Mouse (Mus musculus) hindbrain, embryonic 13.5 days (tissue): ENCODE results near the gene Med1. TPM values are rescaled to one million over a fixed set of nuclear protein-coding genes. Genes with fewer than 3 reads are reported as not detected.
"Not testable (repeated sequence)": the region's sequence is repeated elsewhere in the genome, so short reads cannot be mapped to it uniquely, and the experiment has no call there.

Source experiments
- ATAC-seq: fragments of 200-750 bp; cut with Nextera tagmentation; 2 replicates; pipeline ENCODE4 v1.8.0; 2017; ENCODE audit warnings: moderate TSS enrichment; ENCODE audit not compliant: low FRiP score
- H3K27ac ChIP-seq: fragments of 300-500 bp; sonication (generic); 2 replicates; pipeline ENCODE4 v1.5.1; 2015; ENCODE audit warnings: inconsistent platforms, mild to moderate bottlenecking, moderate library complexity
- H3K27me3 ChIP-seq: fragments of 300-500 bp; sonication (generic); 2 replicates; pipeline ENCODE4 v1.6.1; 2015; ENCODE audit warnings: mild to moderate bottlenecking, inconsistent platforms
- H3K36me3 ChIP-seq: fragments of 300-500 bp; sonication (generic); 2 replicates; pipeline ENCODE4 v1.6.1; 2015; ENCODE audit warnings: mild to moderate bottlenecking, inconsistent platforms
- H3K4me1 ChIP-seq: fragments of 300-500 bp; sonication (generic); replicated peaks from 2 replicates; pipeline ENCODE4 v1.6.1; 2015; ENCODE audit warnings: inconsistent platforms
- H3K4me2 ChIP-seq: fragments of 300-500 bp; sonication (generic); 2 replicates; pipeline ENCODE4 v1.6.1; 2015; ENCODE audit warnings: inconsistent platforms, mild to moderate bottlenecking, moderate library complexity
- H3K4me3 ChIP-seq: fragments of 300-500 bp; sonication (generic); 2 replicates; pipeline ENCODE4 v1.5.1; 2015; ENCODE audit warnings: mild to moderate bottlenecking, inconsistent platforms
- H3K9ac ChIP-seq: fragments of 300-500 bp; sonication (generic); 2 replicates; pipeline ENCODE4 v1.6.1; 2015; ENCODE audit warnings: mild to moderate bottlenecking, inconsistent platforms
- H3K9me3 ChIP-seq: fragments of 300-500 bp; sonication (generic); 2 replicates; pipeline ENCODE4 v1.6.1; 2016; ENCODE audit warnings: inconsistent platforms
- WGBS: fragments of 180-500 bp; shearing (Covaris S2); methylation state at CpG from one replicate; pipeline ENCODE4 v1.1.7; 2015; 5-methylcytosine and 5-hydroxymethylcytosine counted together
- polyA plus RNA-seq: library from polyadenylated mRNA; unstranded; fragments of >200 nt; fragmentation: Nextera tagmentation; extraction: Ambion mirVana; gene quantifications from 2 replicates; pipeline ENCODE4 v1.2.1, GENCODE M21; 2015

Med1 gene
- polyA plus RNA-seq, result 67.0 and 67.4 TPM in 2 replicates

GRCm38 (mm10) chr11:98192901-98193805 is at the start of gene Med1:
Gene Med1, minus strand, starts transcription at chr11:98193293.
- Histone ChIP-seq H3K9ac (peak within 1 kb of the TSS; percentile 91), H3K9me3 (no peaks in the 10 kb centered on the region), H3K36me3 (peaks cover 21% of the 10 kb centered on the region), H3K4me2 (peak within 1 kb of the TSS; percentile 82), H3K27ac (peak within 1 kb of the TSS; percentile 95), H3K4me3 (peak within 1 kb of the TSS; percentile 70), H3K27me3 (no peaks in the 10 kb centered on the region), H3K4me1 (peaks cover 23% of the 10 kb centered on the region)
- under 1% methylated on average over 50 of the region's 53 CpGs for WGBS
- peak; percentile 97 for ATAC-seq

GRCm38 (mm10) chr11:98238995-98239394 is 45.9 kb upstream of the Med1 start:
- Histone ChIP-seq H3K4me1 (no peaks in the 10 kb centered on the region), H3K4me2 (no peak overlapping the region), H3K27ac (no peak overlapping the region), H3K9ac (no peak overlapping the region), H3K27me3 (no peaks in the 10 kb centered on the region), H3K9me3 (no peaks in the 10 kb centered on the region), H3K36me3 (peaks cover 69% of the 10 kb centered on the region), H3K4me3 (no peak overlapping the region)
- ATAC-seq, result no peak
- 93% methylated on average over 3 of the region's 3 CpGs for WGBS

- Histone ChIP-seq H3K36me3 (peaks cover 66% of the 10 kb centered on the region), H3K4me2 (no peak overlapping the region), H3K27ac (no peak overlapping the region), H3K4me3 (no peak overlapping the region), H3K9me3 (no peaks in the 10 kb centered on the region), H3K4me1 (no peaks in the 10 kb centered on the region), H3K27me3 (no peaks in the 10 kb centered on the region), H3K9ac (no peak overlapping the region)
- 82% methylated on average over 2 of the region's 3 CpGs for WGBS
- ATAC-seq, result no peak
Measured at GRCm38 (mm10) chr11:98238416-98238815, 45.3 kb upstream of the Med1 start.

- H3K4me3 ChIP-seq, result no peak overlapping the region
- ATAC-seq, result no peak
- no peak overlapping the region for H3K4me2 ChIP-seq
- H3K4me1 ChIP-seq, result no peaks in the 10 kb centered on the region
- H3K9ac ChIP-seq, result no peak overlapping the region
- H3K27me3 ChIP-seq, result no peaks in the 10 kb centered on the region
- 100% methylated on average over 1 of the region's 1 CpGs for WGBS
- H3K27ac ChIP-seq, result no peak overlapping the region
- H3K36me3 ChIP-seq, result peaks cover 67% of the 10 kb centered on the region
- H3K9me3 ChIP-seq, result no peaks in the 10 kb centered on the region
Measured at GRCm38 (mm10) chr11:98226349-98226748, 33.3 kb upstream of the Med1 start.

GRCm38 (mm10) chr11:98213311-98213710 is 20.2 kb upstream of the Med1 start:
- H3K27me3 ChIP-seq, result no peaks in the 10 kb centered on the region
- H3K4me3 ChIP-seq, result no peak overlapping the region
- H3K9ac ChIP-seq, result no peak overlapping the region
- H3K9me3 ChIP-seq, result no peaks in the 10 kb centered on the region
- no peak for ATAC-seq
- H3K4me1 ChIP-seq, result no peaks in the 10 kb centered on the region
- WGBS, result 100% methylated on average over 1 of the region's 1 CpGs
- H3K4me2 ChIP-seq, result no peak overlapping the region
- H3K27ac ChIP-seq, result no peak overlapping the region
- H3K36me3 ChIP-seq, result peaks cover 65% of the 10 kb centered on the region

- not testable (repeated sequence) for H3K9ac ChIP-seq, H3K27me3 ChIP-seq, H3K4me3 ChIP-seq, ATAC-seq, H3K4me2 ChIP-seq, H3K9me3 ChIP-seq, H3K27ac ChIP-seq
- peaks cover 23% of the 10 kb centered on the region for H3K4me1 ChIP-seq
- WGBS, result 78% methylated on average over 5 of the region's 5 CpGs
- H3K36me3 ChIP-seq, result peaks cover 53% of the 10 kb centered on the region
Measured at GRCm38 (mm10) chr11:98209661-98210060, 16.6 kb upstream of the Med1 start.

GRCm38 (mm10) chr11:98206281-98206680 is 13.2 kb upstream of the Med1 start:
- WGBS, result 88% methylated on average over 3 of the region's 3 CpGs
- Histone ChIP-seq H3K4me3 (peak overlapping the region; percentile 22), H3K4me2 (peak overlapping the region; percentile 48), H3K4me1 (peaks cover 37% of the 10 kb centered on the region), H3K36me3 (peaks cover 29% of the 10 kb centered on the region)
- H3K9me3 ChIP-seq, H3K27me3 ChIP-seq, H3K9ac ChIP-seq, ATAC-seq, H3K27ac ChIP-seq: not testable (repeated sequence)

GRCm38 (mm10) chr11:98205463-98205862 is 12.4 kb upstream of the Med1 start:
- peak overlapping the region; percentile 48 for H3K4me2 ChIP-seq
- no peak for ATAC-seq
- no peaks in the 10 kb centered on the region for H3K27me3 ChIP-seq
- peak overlapping the region; percentile 22 for H3K4me3 ChIP-seq
- no peak overlapping the region for H3K9ac ChIP-seq
- H3K27ac ChIP-seq, result no peak overlapping the region
- H3K4me1 ChIP-seq, result peaks cover 37% of the 10 kb centered on the region
- H3K9me3 ChIP-seq, result no peaks in the 10 kb centered on the region
- H3K36me3 ChIP-seq, result peaks cover 22% of the 10 kb centered on the region

- Histone ChIP-seq H3K4me2 (peak overlapping the region; percentile 100), H3K4me3 (peak overlapping the region; percentile 90), H3K27ac (no peak overlapping the region), H3K36me3 (peaks cover 9% of the 10 kb centered on the region), H3K9ac (peak overlapping the region; percentile 98), H3K9me3 (no peaks in the 10 kb centered on the region), H3K4me1 (peaks cover 37% of the 10 kb centered on the region), H3K27me3 (0 out of 2 replicates have a peak, but pooled peaks cover 4% of the 10 kb centered on the region)
- no peak for ATAC-seq
- WGBS, result 1% methylated on average over 16 of the region's 16 CpGs
Measured at GRCm38 (mm10) chr11:98203931-98204421, 10.9 kb upstream of the Med1 start.

- Histone ChIP-seq H3K27ac (peak overlapping the region; percentile 100), H3K4me2 (peak overlapping the region; percentile 100), H3K36me3 (peaks cover 4% of the 10 kb centered on the region; the same call in 1 of the 2 replicates), H3K4me1 (peaks cover 37% of the 10 kb centered on the region), H3K4me3 (peak overlapping the region; percentile 90), H3K27me3 (0 out of 2 replicates have a peak, but pooled peaks cover 4% of the 10 kb centered on the region), H3K9me3 (no peaks in the 10 kb centered on the region), H3K9ac (peak overlapping the region; percentile 98)
- ATAC-seq, result peak; percentile 47
- under 1% methylated on average over 37 of the region's 37 CpGs for WGBS
Measured at GRCm38 (mm10) chr11:98203351-98203911, 10.3 kb upstream of the Med1 start.

- ATAC-seq, result peak; percentile 94
- WGBS, result 1% methylated on average over 55 of the region's 63 CpGs
- 0 out of 2 replicates have a peak, but pooled peaks cover under 1% of the 10 kb centered on the region for H3K36me3 ChIP-seq
Measured at GRCm38 (mm10) chr11:98202641-98203350, 9.7 kb upstream of the Med1 start, which contains the start of gene Cdk12. Gene Cdk12, plus strand, starts transcription at chr11:98203059.

More at GRCm38 (mm10) chr11:98202641-98203350, 9.7 kb upstream of the Med1 start, which contains the start of gene Cdk12:
- 0 out of 2 replicates have a peak, but pooled peaks cover 4% of the 10 kb centered on the region for H3K27me3 ChIP-seq
- peak within 1 kb of the TSS; percentile 90 for H3K4me3 ChIP-seq
- H3K27ac ChIP-seq, result peak within 1 kb of the TSS; percentile 100
- H3K4me2 ChIP-seq, result peak within 1 kb of the TSS; percentile 100
- H3K9me3 ChIP-seq, result no peaks in the 10 kb centered on the region
- peak within 1 kb of the TSS; percentile 98 for H3K9ac ChIP-seq
- H3K4me1 ChIP-seq, result peaks cover 33% of the 10 kb centered on the region
